Mouse (Mus musculus) embryonic fibroblast, embryonic 13.5 days (primary cell): ENCODE measurements around the gene Cox4i2.

ENCODE experiments used
- CTCF ChIP-seq: IDR thresholded peaks from 2 replicates; pipeline ENCODE4 v1.5.1; 2011; ENCODE audit warnings: mild to moderate bottlenecking, control low read depth, low read length, moderate library complexity, borderline replicate concordance; ENCODE audit not compliant: insufficient read depth
- POLR2A ChIP-seq: IDR thresholded peaks from 2 replicates; pipeline ENCODE4 v1.6.1; 2011; ENCODE audit warnings: low read depth, mild to moderate bottlenecking, control low read depth, low read length, moderate library complexity

DNA sequence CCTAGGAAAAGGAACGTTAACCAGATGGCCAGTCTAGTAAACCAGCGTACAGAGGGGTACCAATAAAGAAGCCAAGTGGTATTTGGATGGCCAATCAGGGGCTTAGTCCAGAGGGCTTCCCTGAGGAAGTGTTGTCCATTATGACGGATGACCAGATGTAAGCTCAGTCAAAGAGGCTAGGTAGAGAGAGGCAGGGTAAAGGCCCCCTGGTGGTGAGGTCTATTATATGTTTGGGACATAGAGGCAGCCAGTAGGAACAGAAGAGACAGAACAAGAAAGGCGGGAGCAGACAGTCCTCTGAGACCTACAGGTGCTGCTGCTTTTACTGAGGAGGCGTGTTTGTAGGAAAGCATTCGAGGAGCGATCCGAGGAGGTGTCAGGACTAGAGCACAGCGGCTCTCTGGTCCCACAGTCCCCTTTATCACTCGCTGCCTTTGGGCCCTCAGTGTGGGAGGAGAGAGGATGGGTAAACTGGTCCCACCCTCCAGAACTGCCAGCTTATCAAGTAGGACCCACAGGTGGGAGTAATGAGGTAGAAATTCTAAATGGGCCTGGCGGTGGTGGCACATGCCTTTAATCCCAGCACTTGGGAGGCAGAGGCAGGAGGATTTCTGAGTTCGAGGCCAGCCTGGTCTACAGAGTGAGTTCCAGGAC is 13.8 kb downstream of the Cox4i2 start:
- no peak for TF ChIP-seq CTCF
- TF ChIP-seq POLR2A, result no peak
